Mouse (Mus musculus) megakaryocyte, embryonic 14.5 days (primary cell): Measurements from ENCODE around the gene Hist1h4j.

ENCODE experiments used
- FLI1 ChIP-seq: IDR thresholded peaks from 2 replicates; pipeline ENCODE4 v1.6.1; 2012; ENCODE audit warnings: low read length, inconsistent platforms, mixed read lengths
- GATA1 ChIP-seq: IDR thresholded peaks from 3 replicates; pipeline ENCODE4 v1.6.1; 2012; ENCODE audit warnings: mixed read lengths, low read length, inconsistent platforms, borderline replicate concordance

DNA sequence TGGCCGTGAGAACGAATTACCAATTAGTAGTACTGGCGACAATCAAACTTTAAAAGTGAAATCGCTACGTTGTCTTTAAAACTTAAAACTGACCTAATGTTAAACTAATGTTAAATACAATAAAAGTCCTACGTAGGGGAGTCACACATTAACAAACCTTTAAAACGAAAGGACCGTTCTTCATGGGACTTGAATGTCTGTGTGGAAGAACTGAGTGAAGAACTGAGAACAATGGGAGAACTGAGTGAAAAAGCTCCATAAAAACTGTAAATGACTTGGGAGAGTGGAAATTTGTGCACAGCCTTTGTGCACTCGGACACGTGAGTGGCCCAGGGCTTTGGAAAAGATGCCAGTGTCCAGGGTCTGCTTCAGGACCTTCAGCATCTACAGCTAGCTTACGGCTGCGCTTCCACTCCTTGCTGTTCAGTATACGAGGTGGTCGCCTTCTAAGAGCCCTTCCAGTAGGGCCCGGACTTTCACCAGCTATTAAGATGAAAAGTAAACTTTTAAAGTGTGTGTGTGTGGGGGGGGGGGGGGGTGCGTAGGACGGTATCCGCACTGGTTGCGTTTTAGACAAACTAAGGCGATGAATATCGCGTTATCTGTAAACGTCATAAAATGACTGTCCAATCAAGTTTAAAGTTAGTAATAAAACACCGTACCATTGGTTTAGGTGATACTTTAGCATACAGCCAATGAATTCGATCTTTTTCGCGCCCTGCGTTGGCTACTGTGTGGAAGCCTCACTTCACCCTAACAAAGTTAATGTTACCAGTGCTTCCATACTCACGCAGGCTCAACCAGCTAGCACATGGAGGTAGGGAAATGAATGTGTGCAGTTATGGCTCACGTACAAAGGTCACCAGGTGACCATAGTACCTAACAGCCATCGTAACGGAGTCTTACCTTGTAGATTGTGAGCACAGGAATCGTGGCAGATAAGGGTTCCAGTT lies 44.2 kb downstream of the Hist1h4j start:
- no peak for TF ChIP-seq GATA1
- TF ChIP-seq FLI1 = no peak
